Mouse (Mus musculus) megakaryocyte, embryonic 14.5 days (primary cell): ENCODE measurements around the gene Ltb4r1.

ENCODE experiments used
- FLI1 ChIP-seq: IDR thresholded peaks from 2 replicates; pipeline ENCODE4 v1.6.1; 2012; ENCODE audit warnings: low read length, inconsistent platforms, mixed read lengths
- GATA1 ChIP-seq: IDR thresholded peaks from 3 replicates; pipeline ENCODE4 v1.6.1; 2012; ENCODE audit warnings: mixed read lengths, low read length, inconsistent platforms, borderline replicate concordance

DNA sequence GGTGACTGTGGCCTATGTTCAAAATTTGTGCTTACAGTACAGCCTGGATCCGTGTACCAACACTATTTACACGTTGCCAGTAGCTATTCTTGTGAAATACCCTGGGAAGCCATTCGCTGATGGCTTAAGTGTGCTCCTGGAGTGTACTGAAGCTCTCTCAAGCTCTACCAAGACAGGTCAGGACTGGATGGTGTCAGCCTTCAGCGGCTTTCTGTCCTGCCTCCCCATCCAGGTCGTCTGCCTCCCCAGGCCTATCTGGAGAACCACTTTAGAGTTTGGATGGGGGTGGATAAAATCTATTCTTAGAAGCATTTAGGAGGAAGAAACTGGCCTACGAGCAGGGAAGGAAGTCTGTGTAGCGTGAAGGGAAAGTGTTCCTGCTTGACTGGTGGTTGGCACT is 2.6 kb upstream of the Ltb4r1 start:
- no peak for TF ChIP-seq GATA1
- TF ChIP-seq FLI1, result no peak
